ENCODE assay signal across 21 mouse cellular contexts in the genomic region with DNA sequence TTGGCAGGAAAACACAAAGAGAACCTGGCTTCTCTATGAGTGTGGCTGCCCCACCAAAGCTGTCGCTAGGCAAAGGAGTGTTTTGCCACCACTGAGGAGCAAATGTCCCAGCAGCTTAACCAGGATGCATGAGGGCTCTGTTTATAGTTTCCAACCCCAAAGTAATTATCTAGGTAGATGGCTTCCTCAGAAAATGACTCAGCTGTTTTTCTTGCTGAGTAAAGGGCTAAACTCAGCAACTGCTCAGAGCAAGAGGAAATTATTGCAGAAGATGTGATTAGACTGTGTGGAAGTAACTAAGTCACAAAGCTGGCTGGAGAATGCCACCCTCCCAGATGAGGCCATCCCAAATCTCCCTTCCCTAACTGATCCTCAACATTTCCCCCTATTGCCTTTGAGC.
DNase-seq lines count a peak whose midpoint lies in the region; ATAC-seq and TF ChIP-seq lines count a peak whose summit lies in the region.
"Had no signal": no experiment of that assay in that cellular context is flagged by ENCODE, and none has a peak within 500 bp of the region (broad histone marks: within the 10 kb centered on the region; RNA-seq: fewer than 3 reads in every experiment).

No protein-coding gene starts in this region.

- ATAC-seq in liver, embryonic 13.5 days (ENCODE audit: low read depth), result peak; percentile 55; the same call in 1 of the 2 replicates
- no peak for ATAC-seq in liver, embryonic 11.5 days (replicated peaks; ENCODE audit: low FRiP score)
- ATAC-seq in granulocyte monocyte progenitor cell, adult 5-6 weeks (replicated peaks; ENCODE audit: poor library complexity, severe bottlenecking), result peak; percentile 33; the same call in 1 of the 2 replicates
- peak; percentile 65 for ATAC-seq in megakaryocyte progenitor cell, adult 5-6 weeks (replicated peaks; ENCODE audit: poor library complexity)
- ATAC-seq in intestine, embryonic 15.5 days, result no peak
- ATAC-seq in cerebellum, adult (ENCODE audit: insufficient number of reproducible peaks, low FRiP score, low TSS enrichment), result no peak
- ATAC-seq: activated CD4-positive, CD25-positive, alpha-beta regulatory T cell, adult 4 months had no signal

- no peak overlapping the region for H3K9ac ChIP-seq in liver, embryonic 13.5 days
- H3K9ac ChIP-seq in liver, embryonic 11.5 days (ENCODE audit: low read depth, low read length), result no peak overlapping the region
- no peak overlapping the region for H3K9ac ChIP-seq in intestine, embryonic 15.5 days
- H3K9ac ChIP-seq: neural tube, embryonic 15.5 days had no signal

- H3K27me3 ChIP-seq in liver, embryonic 13.5 days, result no peaks in the 10 kb centered on the region
- H3K27me3 ChIP-seq in liver, embryonic 11.5 days (replicated peaks; ENCODE audit: control insufficient read depth, insufficient read depth, low read length), result no peaks in the 10 kb centered on the region
- H3K27me3 ChIP-seq in intestine, embryonic 15.5 days (replicated peaks), result no peaks in the 10 kb centered on the region
- H3K27me3 ChIP-seq in cerebellum, adult 2 months (ENCODE audit: control insufficient read depth, insufficient read depth, low read length), result no peaks in the 10 kb centered on the region
- H3K27me3 ChIP-seq: neural tube, embryonic 15.5 days had no signal

- H3K27ac ChIP-seq in liver, embryonic 13.5 days, result no peak overlapping the region
- no peak overlapping the region for H3K27ac ChIP-seq in liver, embryonic 11.5 days (ENCODE audit: low read depth, low read length)
- H3K27ac ChIP-seq in intestine, embryonic 15.5 days, result no peak overlapping the region
- H3K27ac ChIP-seq in cerebellum, adult 2 months (ENCODE audit: insufficient read depth, low read length), result no peak overlapping the region
- H3K27ac ChIP-seq: left cerebral cortex, adult 2 months; neural tube, embryonic 15.5 days had no signal

- no peak overlapping the region for H3K4me3 ChIP-seq in liver, embryonic 13.5 days (replicated peaks)
- no peak overlapping the region for H3K4me3 ChIP-seq in liver, embryonic 11.5 days (ENCODE audit: low read depth, low read length)
- no peak overlapping the region for H3K4me3 ChIP-seq in intestine, embryonic 15.5 days (replicated peaks)
- no peak overlapping the region for H3K4me3 ChIP-seq in cerebellum, adult 2 months (replicated peaks; ENCODE audit: insufficient read depth, low read depth, low read length)
- H3K4me3 ChIP-seq: left cerebral cortex, adult 2 months; neural tube, embryonic 15.5 days had no signal

- no peak for TF ChIP-seq POLR2A in cerebellum, adult 2 months (IDR thresholded peaks at IDR 0.05; ENCODE audit: borderline replicate concordance, insufficient read depth, low read length)

- TF ChIP-seq CTCF in cerebellum, adult 2 months (IDR thresholded peaks at IDR 0.05; ENCODE audit: borderline replicate concordance, insufficient read depth, low read depth, low read length), result no peak

- H3K9me3 ChIP-seq in liver, embryonic 13.5 days (replicated peaks), result no peaks in the 10 kb centered on the region
- H3K9me3 ChIP-seq in liver, embryonic 11.5 days (ENCODE audit: control insufficient read depth, low read length), result no peaks in the 10 kb centered on the region
- no peaks in the 10 kb centered on the region for H3K9me3 ChIP-seq in intestine, embryonic 15.5 days
- H3K9me3 ChIP-seq: neural tube, embryonic 15.5 days had no signal

- H3K4me1 ChIP-seq in liver, embryonic 13.5 days (replicated peaks), result peaks cover 9% of the 10 kb centered on the region
- H3K4me1 ChIP-seq in liver, embryonic 11.5 days (replicated peaks; ENCODE audit: control insufficient read depth, insufficient read depth, low read length), result no peaks in the 10 kb centered on the region
- no peaks in the 10 kb centered on the region for H3K4me1 ChIP-seq in intestine, embryonic 15.5 days (replicated peaks)
- H3K4me1 ChIP-seq in cerebellum, adult 2 months (ENCODE audit: control insufficient read depth, insufficient read depth, low read length), result no peaks in the 10 kb centered on the region
- H3K4me1 ChIP-seq: neural tube, embryonic 15.5 days had no signal

- H3K4me2 ChIP-seq in liver, embryonic 13.5 days, result no peak overlapping the region
- no peak overlapping the region for H3K4me2 ChIP-seq in liver, embryonic 11.5 days
- H3K4me2 ChIP-seq in intestine, embryonic 15.5 days (replicated peaks), result no peak overlapping the region
- H3K4me2 ChIP-seq: heart, embryonic 11.5 days; midbrain, embryonic 11.5 days; neural tube, embryonic 15.5 days had no signal

- DNase-seq in liver, embryonic 13.5 days, result no peak
- no peak for DNase-seq in liver, embryonic 11.5 days (ENCODE audit: low spot score)
- DNase-seq in MEL-GATA-1-ER (ENCODE audit: extremely low read depth, low read depth), result peak; percentile 88
- DNase-seq in cerebellum, adult 2 months, result no peak
- DNase-seq: adrenal gland, adult 8-10 months; cerebellum, adult 8-10 months; cerebellum, postnatal 36 days; kidney, adult 2 months; kidney, postnatal 10 days; lung, postnatal 4 days; thymus, adult 18-20 months; thymus, postnatal 4 days had no signal

- 35% methylated on average over 1 of the region's 1 CpGs for WGBS in liver, embryonic 13.5 days (ENCODE audit: insufficient replicate concordance)
- 50% methylated on average over 1 of the region's 1 CpGs for WGBS in liver, embryonic 11.5 days
- whole genome bisulfite sequencing in intestine, embryonic 15.5 days, result 63% methylated on average over 1 of the region's 1 CpGs
- 76% methylated on average over 1 of the region's 1 CpGs for WGBS in cerebellum, adult 2 months

- H3K36me3 ChIP-seq in liver, embryonic 13.5 days, result no peaks in the 10 kb centered on the region
- H3K36me3 ChIP-seq in liver, embryonic 11.5 days (ENCODE audit: control insufficient read depth, insufficient read depth, low read length), result no peaks in the 10 kb centered on the region
- no peaks in the 10 kb centered on the region for H3K36me3 ChIP-seq in intestine, embryonic 15.5 days
- H3K36me3 ChIP-seq: neural tube, embryonic 15.5 days had no signal

Comparison
In these comparisons a context has a peak if more than half of its experiments do, and no peak if none do; other contexts are left out.
1. ATAC-seq: peak in liver, embryonic 13.5 days (single experiment), granulocyte monocyte progenitor cell, adult 5-6 weeks (single experiment) and megakaryocyte progenitor cell, adult 5-6 weeks (single experiment); none in liver, embryonic 11.5 days (single experiment), intestine, embryonic 15.5 days (single experiment) and cerebellum, adult (single experiment).